Mouse (Mus musculus) cerebellum, adult 2 months (tissue): ENCODE data around the gene Pml.

Source experiments
- CTCF ChIP-seq: fragments of 200-500 bp; IDR thresholded peaks from 2 replicates; pipeline ENCODE4 v1.5.1; 2011; ENCODE audit warnings: low read depth, mild to moderate bottlenecking, control low read depth, low read length, moderate library complexity, borderline replicate concordance; ENCODE audit not compliant: insufficient read depth
- POLR2A ChIP-seq: fragments of 200-500 bp; IDR thresholded peaks from 2 replicates; pipeline ENCODE4 v1.6.1; 2011; ENCODE audit warnings: low read length, control low read depth, borderline replicate concordance; ENCODE audit not compliant: insufficient read depth

DNA sequence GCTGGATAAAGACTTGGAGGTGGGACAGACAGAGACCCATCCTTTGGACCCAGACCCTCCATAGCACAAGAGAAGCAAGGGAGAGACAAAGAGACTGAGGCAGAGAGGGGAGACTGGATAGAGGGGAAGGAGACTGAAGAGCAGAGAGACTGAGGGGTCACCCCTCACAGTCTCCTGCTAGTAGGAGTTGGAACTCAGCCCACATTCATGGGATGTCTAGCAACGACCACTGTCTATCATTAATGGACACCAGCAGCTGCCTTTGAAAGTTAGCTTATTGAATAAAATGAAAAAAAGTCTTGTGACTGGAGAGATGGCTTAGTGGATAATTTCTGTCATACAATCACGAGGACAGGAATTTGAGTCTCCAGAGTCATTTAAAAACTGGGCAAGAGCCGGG is 17.5 kb upstream of the Pml start:
- TF ChIP-seq CTCF (no peak), POLR2A (no peak)
